Mouse (Mus musculus) neural tube, embryonic 14.5 days (tissue): ENCODE measurements around the gene Larp1b. TPM values are rescaled to one million over a fixed set of nuclear protein-coding genes. Genes with fewer than 3 reads are reported as not detected.

Experiments used
- ATAC-seq: fragments of 200-750 bp; cut with Nextera tagmentation; 2 replicates; pipeline ENCODE4 v1.8.0; 2017; ENCODE audit warnings: low read depth, mild to moderate bottlenecking, moderate TSS enrichment, moderate library complexity
- H3K27ac ChIP-seq: fragments of 300-500 bp; sonication (generic); 2 replicates; pipeline ENCODE4 v1.5.1; 2014; ENCODE audit warnings: low read depth, mild to moderate bottlenecking, control low read depth, low read length, moderate library complexity, mixed read lengths
- H3K27me3 ChIP-seq: fragments of 300-500 bp; sonication (generic); 2 replicates; pipeline ENCODE4 v1.6.1; 2014; ENCODE audit warnings: low read length; ENCODE audit not compliant: control insufficient read depth, insufficient read depth
- H3K36me3 ChIP-seq: fragments of 300-500 bp; sonication (generic); 2 replicates; pipeline ENCODE4 v1.6.1; 2014; ENCODE audit warnings: low read length, mixed read lengths; ENCODE audit not compliant: control insufficient read depth, insufficient read depth
- H3K4me1 ChIP-seq: fragments of 300-500 bp; sonication (generic); 2 replicates; pipeline ENCODE4 v1.6.1; 2014; ENCODE audit warnings: low read length; ENCODE audit not compliant: control insufficient read depth, insufficient read depth
- H3K4me2 ChIP-seq: fragments of 300-500 bp; sonication (generic); 2 replicates; pipeline ENCODE4 v1.6.1; 2014; ENCODE audit warnings: mild to moderate bottlenecking, low read depth, low read length, control low read depth
- H3K4me3 ChIP-seq: fragments of 300-500 bp; sonication (generic); 2 replicates; pipeline ENCODE4 v1.5.1; 2014; ENCODE audit warnings: low read depth, low read length, control low read depth, mixed read lengths
- H3K9ac ChIP-seq: fragments of 300-500 bp; sonication (generic); replicated peaks from 2 replicates; pipeline ENCODE4 v1.6.1; 2014; ENCODE audit warnings: low read depth, mild to moderate bottlenecking, control low read depth, low read length, mixed read lengths
- H3K9me3 ChIP-seq: fragments of 300-500 bp; sonication (generic); 2 replicates; pipeline ENCODE4 v1.6.1; 2016; ENCODE audit warnings: low read length; ENCODE audit not compliant: control insufficient read depth
- WGBS: fragments of 180-500 bp; shearing (Covaris S2); extraction: QIAGEN DNeasy Blood & Tissue Kit; methylation state at CpG from one replicate; pipeline ENCODE4 v1.1.7; 2014; 5-methylcytosine and 5-hydroxymethylcytosine counted together
- polyA plus RNA-seq: library from polyadenylated mRNA; unstranded; fragments of >200 nt; fragmentation: Nextera tagmentation; extraction: Ambion mirVana; gene quantifications from 2 replicates; pipeline ENCODE4 v1.2.1, GENCODE M21; 2014

Gene Larp1b
- polyA plus RNA-seq, 1 experiment from 2014 or later = 7.4 TPM

GRCm38 (mm10) chr3:41012451-41012850, 62.8 kb downstream of the Larp1b start:
- Histone ChIP-seq H3K4me1 (no peaks in the 10 kb centered on the region), H3K4me2 (no peak overlapping the region), H3K4me3 (no peak overlapping the region), H3K9me3 (no peaks in the 10 kb centered on the region), H3K9ac (no peak overlapping the region), H3K27me3 (no peaks in the 10 kb centered on the region), H3K27ac (no peak overlapping the region), H3K36me3 (no peaks in the 10 kb centered on the region)
- 95% methylated on average over 7 of the region's 7 CpGs for WGBS
- ATAC-seq = no peak

GRCm38 (mm10) chr3:41014946-41015345, 65.3 kb downstream of the Larp1b start:
- Histone ChIP-seq H3K36me3 (no peaks in the 10 kb centered on the region), H3K9me3 (no peaks in the 10 kb centered on the region), H3K27ac (no peak overlapping the region), H3K4me3 (no peak overlapping the region), H3K4me1 (no peaks in the 10 kb centered on the region), H3K4me2 (no peak overlapping the region), H3K27me3 (no peaks in the 10 kb centered on the region), H3K9ac (no peak overlapping the region)
- ATAC-seq = no peak
- WGBS = 79% methylated on average over 6 of the region's 6 CpGs

- Histone ChIP-seq H3K36me3 (no peaks in the 10 kb centered on the region), H3K9ac (no peak overlapping the region), H3K27me3 (no peaks in the 10 kb centered on the region), H3K4me3 (no peak overlapping the region), H3K4me2 (no peak overlapping the region), H3K27ac (no peak overlapping the region), H3K4me1 (no peaks in the 10 kb centered on the region), H3K9me3 (no peaks in the 10 kb centered on the region)
- 68% methylated on average over 3 of the region's 3 CpGs for WGBS
- no peak for ATAC-seq
These were observed 68.5 kb downstream of the Larp1b start for GRCm38 (mm10) chr3:41018022-41018608.

GRCm38 (mm10) chr3:41020687-41021086, 71.1 kb downstream of the Larp1b start:
- H3K36me3 ChIP-seq = no peaks in the 10 kb centered on the region
- no peak for ATAC-seq
- 95% methylated on average over 7 of the region's 7 CpGs for WGBS
- H3K4me3 ChIP-seq = no peak overlapping the region
- no peaks in the 10 kb centered on the region for H3K4me1 ChIP-seq
- H3K9ac ChIP-seq = no peak overlapping the region
- no peaks in the 10 kb centered on the region for H3K27me3 ChIP-seq
- no peaks in the 10 kb centered on the region for H3K9me3 ChIP-seq
- no peak overlapping the region for H3K4me2 ChIP-seq
- no peak overlapping the region for H3K27ac ChIP-seq

- Histone ChIP-seq H3K36me3 (no peaks in the 10 kb centered on the region), H3K4me2 (no peak overlapping the region), H3K9me3 (no peaks in the 10 kb centered on the region), H3K4me3 (no peak overlapping the region), H3K27ac (no peak overlapping the region), H3K27me3 (no peaks in the 10 kb centered on the region), H3K9ac (no peak overlapping the region), H3K4me1 (no peaks in the 10 kb centered on the region)
- 69% methylated on average over 6 of the region's 6 CpGs for WGBS
- ATAC-seq = no peak
These were observed 72.4 kb downstream of the Larp1b start for GRCm38 (mm10) chr3:41021980-41022379.

- no peak for ATAC-seq
These were observed 81.1 kb downstream of the Larp1b start for GRCm38 (mm10) chr3:41030705-41031104.

GRCm38 (mm10) chr3:41031286-41032210, 81.9 kb downstream of the Larp1b start:
- Histone ChIP-seq H3K27ac (no peak overlapping the region), H3K4me2 (no peak overlapping the region), H3K4me1 (no peaks in the 10 kb centered on the region), H3K36me3 (no peaks in the 10 kb centered on the region), H3K4me3 (no peak overlapping the region), H3K9me3 (no peaks in the 10 kb centered on the region), H3K9ac (no peak overlapping the region), H3K27me3 (no peaks in the 10 kb centered on the region)
- 83% methylated on average over 12 of the region's 12 CpGs for WGBS
- ATAC-seq = no peak

More at GRCm38 (mm10) chr3:41030705-41031104, 81.1 kb downstream of the Larp1b start:
- Histone ChIP-seq H3K36me3 (no peaks in the 10 kb centered on the region), H3K27ac (no peak overlapping the region), H3K4me3 (no peak overlapping the region), H3K27me3 (no peaks in the 10 kb centered on the region), H3K4me1 (no peaks in the 10 kb centered on the region), H3K9ac (no peak overlapping the region), H3K4me2 (no peak overlapping the region), H3K9me3 (no peaks in the 10 kb centered on the region)
- WGBS = 75% methylated on average over 1 of the region's 1 CpGs

GRCm38 (mm10) chr3:41038297-41038916, 88.8 kb downstream of the Larp1b start:
- Histone ChIP-seq H3K36me3 (no peaks in the 10 kb centered on the region), H3K27ac (no peak overlapping the region), H3K9ac (no peak overlapping the region), H3K4me1 (no peaks in the 10 kb centered on the region), H3K4me3 (no peak overlapping the region), H3K27me3 (no peaks in the 10 kb centered on the region), H3K4me2 (no peak overlapping the region), H3K9me3 (no peaks in the 10 kb centered on the region)
- WGBS = 68% methylated on average over 5 of the region's 5 CpGs
- no peak for ATAC-seq

- no peak overlapping the region for H3K9ac ChIP-seq
- no peaks in the 10 kb centered on the region for H3K36me3 ChIP-seq
- no peaks in the 10 kb centered on the region for H3K27me3 ChIP-seq
- ATAC-seq = no peak
- no peak overlapping the region for H3K4me3 ChIP-seq
- no peak overlapping the region for H3K27ac ChIP-seq
- H3K4me1 ChIP-seq = no peaks in the 10 kb centered on the region
- H3K9me3 ChIP-seq = no peaks in the 10 kb centered on the region
- H3K4me2 ChIP-seq = no peak overlapping the region
- 80% methylated on average over 5 of the region's 5 CpGs for WGBS
These were observed 91.6 kb downstream of the Larp1b start for GRCm38 (mm10) chr3:41041241-41041640.
